Mouse (Mus musculus): ENCODE results near the gene Mamdc2. TPM values are rescaled to one million over a fixed set of nuclear protein-coding genes. Genes with fewer than 3 reads are reported as not detected.

Mamdc2 gene
- total and polyA plus RNA-seq, 3 experiments, result not detected

- Histone ChIP-seq H3K79me2 (ENCODE audit: control insufficient read depth, insufficient read depth, low read length, poor library complexity) (no peaks in the 10 kb centered on the region), H3K27me3 (ENCODE audit: control insufficient read depth in 1 of 2, insufficient read depth in 2 of 2, low read length in 2 of 2) (no peaks in the 10 kb centered on the region), H3K4me3 (ENCODE audit: control insufficient read depth in 1 of 2, insufficient read depth in 1 of 2, low read depth in 2 of 2, low read length in 2 of 2) (no peak overlapping the region), H3K4me1 (ENCODE audit: control insufficient read depth in 1 of 2, insufficient read depth in 2 of 2, low read length in 2 of 2) (no peaks in the 10 kb centered on the region), H3K9ac (ENCODE audit: control insufficient read depth, low read depth, low read length, poor library complexity, severe bottlenecking) (no peak overlapping the region), H3K27ac (ENCODE audit: control insufficient read depth, low read depth, low read length) (no peak overlapping the region), H3K9me3 (replicated peaks; ENCODE audit: insufficient read depth, low read length) (no peaks in the 10 kb centered on the region), H3K36me3 (ENCODE audit: control insufficient read depth in 1 of 2, insufficient read depth in 2 of 2, low read length in 2 of 2) (no peaks in the 10 kb centered on the region)
- TF ChIP-seq ZNF384 (IDR thresholded peaks at IDR 0.05; ENCODE audit: low read depth, low read length) (no peak), RCOR1 (IDR thresholded peaks at IDR 0.05; ENCODE audit: low read depth, low read length) (no peak), MXI1 (IDR thresholded peaks at IDR 0.05; ENCODE audit: low read depth, low read length) (no peak)
- DNase-seq (ENCODE audit: low read depth, low spot score), result no peak
Measured at GRCm38 (mm10) chr19:23489780-23490179, 41.5 kb upstream of the Mamdc2 start.

- Histone ChIP-seq H3K9me3 (replicated peaks; ENCODE audit: insufficient read depth, low read length) (no peaks in the 10 kb centered on the region), H3K79me2 (ENCODE audit: control insufficient read depth, insufficient read depth, low read length, poor library complexity) (no peaks in the 10 kb centered on the region), H3K27me3 (ENCODE audit: control insufficient read depth in 1 of 2, insufficient read depth in 2 of 2, low read length in 2 of 2) (no peaks in the 10 kb centered on the region), H3K9ac (ENCODE audit: control insufficient read depth, low read depth, low read length, poor library complexity, severe bottlenecking) (no peak overlapping the region), H3K4me3 (ENCODE audit: control insufficient read depth in 1 of 2, insufficient read depth in 1 of 2, low read depth in 2 of 2, low read length in 2 of 2) (no peak overlapping the region), H3K27ac (ENCODE audit: control insufficient read depth, low read depth, low read length) (no peak overlapping the region), H3K4me1 (ENCODE audit: control insufficient read depth in 1 of 2, insufficient read depth in 2 of 2, low read length in 2 of 2) (no peaks in the 10 kb centered on the region), H3K36me3 (ENCODE audit: control insufficient read depth in 1 of 2, insufficient read depth in 2 of 2, low read length in 2 of 2) (no peaks in the 10 kb centered on the region)
- no peak for DNase-seq (ENCODE audit: low read depth, low spot score)
- no peak for TF ChIP-seq ZKSCAN1 (IDR thresholded peaks at IDR 0.05; ENCODE audit: low read depth, low read length)
- TF ChIP-seq GABPA (IDR thresholded peaks at IDR 0.05; ENCODE audit: low read depth, low read length), result no peak
- no peak for TF ChIP-seq POLR2AphosphoS5 (IDR thresholded peaks at IDR 0.05; ENCODE audit: borderline replicate concordance, low read depth, low read length)
- TF ChIP-seq BHLHE40 (IDR thresholded peaks at IDR 0.05; ENCODE audit: borderline replicate concordance, low read depth, low read length), result no peak
- TF ChIP-seq ZMIZ1 (IDR thresholded peaks at IDR 0.05; ENCODE audit: low read depth, low read length), result no peak
- no peak for TF ChIP-seq EP300 (IDR thresholded peaks at IDR 0.05; ENCODE audit: low read depth in 1 of 2, low read length in 2 of 2)
- TF ChIP-seq E2F4 (IDR thresholded peaks at IDR 0.05; ENCODE audit: borderline replicate concordance, low read depth, low read length), result no peak
Measured at GRCm38 (mm10) chr19:23487421-23487820, 39.2 kb upstream of the Mamdc2 start.

- Histone ChIP-seq H3K36me3 (ENCODE audit: control insufficient read depth in 1 of 2, insufficient read depth in 2 of 2, low read length in 2 of 2) (no peaks in the 10 kb centered on the region), H3K4me1 (ENCODE audit: control insufficient read depth in 1 of 2, insufficient read depth in 2 of 2, low read length in 2 of 2) (no peaks in the 10 kb centered on the region), H3K27ac (ENCODE audit: control insufficient read depth, low read depth, low read length) (no peak overlapping the region), H3K9me3 (replicated peaks; ENCODE audit: insufficient read depth, low read length) (no peaks in the 10 kb centered on the region), H3K4me3 (ENCODE audit: control insufficient read depth in 1 of 2, insufficient read depth in 1 of 2, low read depth in 2 of 2, low read length in 2 of 2) (no peak overlapping the region), H3K9ac (ENCODE audit: control insufficient read depth, low read depth, low read length, poor library complexity, severe bottlenecking) (no peak overlapping the region), H3K27me3 (ENCODE audit: control insufficient read depth in 1 of 2, insufficient read depth in 2 of 2, low read length in 2 of 2) (no peaks in the 10 kb centered on the region), H3K79me2 (ENCODE audit: control insufficient read depth, insufficient read depth, low read length, poor library complexity) (no peaks in the 10 kb centered on the region)
- TF ChIP-seq GATA1 (IDR thresholded peaks at IDR 0.05; ENCODE audit: low read depth, low read length) (no peak), MAFK (IDR thresholded peaks at IDR 0.05; ENCODE audit: borderline replicate concordance, low read depth, low read length) (no peak), MYB (IDR thresholded peaks at IDR 0.05; ENCODE audit: low read depth, low read length) (no peak), RAD21 (IDR thresholded peaks at IDR 0.05; ENCODE audit: low read depth, low read length) (no peak), JUND (IDR thresholded peaks at IDR 0.05; ENCODE audit: low read depth, low read length) (no peak), TCF12 (IDR thresholded peaks at IDR 0.05; ENCODE audit: low read depth, low read length) (no peak), GABPA (IDR thresholded peaks at IDR 0.05; ENCODE audit: low read depth, low read length) (no peak), MXI1 (IDR thresholded peaks at IDR 0.05; ENCODE audit: low read depth, low read length) (no peak), CHD2 (IDR thresholded peaks at IDR 0.05; ENCODE audit: low read length) (no peak), ZMIZ1 (IDR thresholded peaks at IDR 0.05; ENCODE audit: low read depth, low read length) (no peak), NELFE (IDR thresholded peaks at IDR 0.05; ENCODE audit: low read depth, low read length) (no peak), ELF1 (IDR thresholded peaks at IDR 0.05; ENCODE audit: low read depth, low read length) (no peak), HCFC1 (IDR thresholded peaks at IDR 0.05; ENCODE audit: low read depth, low read length) (no peak), EP300 (IDR thresholded peaks at IDR 0.05; ENCODE audit: low read depth in 1 of 2, low read length in 2 of 2) (no peak), SMC3 (IDR thresholded peaks at IDR 0.05; ENCODE audit: low read depth, low read length) (no peak), TBP (IDR thresholded peaks at IDR 0.05; ENCODE audit: low read depth, low read length) (no peak)
- DNase-seq (ENCODE audit: low read depth, low spot score), result no peak
Measured at GRCm38 (mm10) chr19:23486631-23487270, 38.5 kb upstream of the Mamdc2 start.

Data from MEL (cell line).